Mouse (Mus musculus): Measurements from ENCODE around the gene Mpp3. TPM values are rescaled to one million over a fixed set of nuclear protein-coding genes. Genes with fewer than 3 reads are reported as not detected.

Gene Mpp3
- polyA plus RNA-seq, 1 experiment from 2014 or later: 5.5 TPM

GRCm38 (mm10) chr11:102039487-102040137, 11.4 kb upstream of the Mpp3 start:
- WGBS: 70% methylated on average over 13 of the region's 13 CpGs
- no peak overlapping the region; the same call in 1 of the 2 replicates for H3K4me2 ChIP-seq (replicated peaks)
- no peaks in the 10 kb centered on the region for H3K36me3 ChIP-seq

GRCm38 (mm10) chr11:102037789-102038188, 9.5 kb upstream of the Mpp3 start:
- Histone ChIP-seq H3K9me3 (replicated peaks) (no peaks in the 10 kb centered on the region), H3K27me3 (no peaks in the 10 kb centered on the region), H3K4me3 (replicated peaks) (no peak overlapping the region), H3K4me2 (replicated peaks) (no peak overlapping the region), H3K9ac (no peak overlapping the region), H3K36me3 (no peaks in the 10 kb centered on the region), H3K27ac (replicated peaks) (no peak overlapping the region), H3K4me1 (0 out of 2 replicates have a peak, but pooled peaks cover 3% of the 10 kb centered on the region)
- 83% methylated on average over 6 of the region's 6 CpGs for WGBS
- no peak for ATAC-seq (ENCODE audit: insufficient number of reproducible peaks, low FRiP score, low TSS enrichment, low read depth)

More at GRCm38 (mm10) chr11:102039487-102040137, 11.4 kb upstream of the Mpp3 start:
- Histone ChIP-seq H3K9me3 (replicated peaks) (no peaks in the 10 kb centered on the region), H3K9ac (no peak overlapping the region), H3K4me1 (0 out of 2 replicates have a peak, but pooled peaks cover 3% of the 10 kb centered on the region), H3K27me3 (no peaks in the 10 kb centered on the region), H3K4me3 (replicated peaks) (no peak overlapping the region), H3K27ac (replicated peaks) (no peak overlapping the region)
- ATAC-seq (ENCODE audit: insufficient number of reproducible peaks, low FRiP score, low TSS enrichment, low read depth): no peak

GRCm38 (mm10) chr11:102036336-102036735, 8.1 kb upstream of the Mpp3 start:
- Histone ChIP-seq H3K4me3 (replicated peaks) (no peak overlapping the region), H3K9me3 (replicated peaks) (no peaks in the 10 kb centered on the region), H3K36me3 (no peaks in the 10 kb centered on the region), H3K4me2 (replicated peaks) (no peak overlapping the region), H3K9ac (no peak overlapping the region), H3K27me3 (no peaks in the 10 kb centered on the region), H3K4me1 (0 out of 2 replicates have a peak, but pooled peaks cover 3% of the 10 kb centered on the region), H3K27ac (replicated peaks) (no peak overlapping the region)
- no peak for ATAC-seq (ENCODE audit: insufficient number of reproducible peaks, low FRiP score, low TSS enrichment, low read depth)
- WGBS: 85% methylated on average over 7 of the region's 7 CpGs

GRCm38 (mm10) chr11:102035456-102035960, 7.2 kb upstream of the Mpp3 start:
- H3K4me1 ChIP-seq: 0 out of 2 replicates have a peak, but pooled peaks cover 3% of the 10 kb centered on the region
- H3K9ac ChIP-seq: no peak overlapping the region
- no peak for ATAC-seq (ENCODE audit: insufficient number of reproducible peaks, low FRiP score, low TSS enrichment, low read depth)
- WGBS: 72% methylated on average over 5 of the region's 5 CpGs
- H3K4me2 ChIP-seq (replicated peaks): no peak overlapping the region
- H3K9me3 ChIP-seq (replicated peaks): no peaks in the 10 kb centered on the region
- no peak overlapping the region for H3K4me3 ChIP-seq (replicated peaks)
- no peaks in the 10 kb centered on the region for H3K27me3 ChIP-seq
- H3K36me3 ChIP-seq: no peaks in the 10 kb centered on the region
- H3K27ac ChIP-seq (replicated peaks): no peak overlapping the region

- Histone ChIP-seq H3K9ac (no peak overlapping the region), H3K27me3 (no peaks in the 10 kb centered on the region), H3K36me3 (no peaks in the 10 kb centered on the region), H3K4me3 (replicated peaks) (no peak overlapping the region), H3K9me3 (replicated peaks) (no peaks in the 10 kb centered on the region), H3K27ac (replicated peaks) (no peak overlapping the region), H3K4me1 (0 out of 2 replicates have a peak, but pooled peaks cover 3% of the 10 kb centered on the region), H3K4me2 (replicated peaks) (no peak overlapping the region)
- WGBS: 32% methylated on average over 8 of the region's 8 CpGs
- ATAC-seq (ENCODE audit: insufficient number of reproducible peaks, low FRiP score, low TSS enrichment, low read depth): no peak
Observed at GRCm38 (mm10) chr11:102034887-102035286, 6.6 kb upstream of the Mpp3 start.

- no peak for ATAC-seq (ENCODE audit: insufficient number of reproducible peaks, low FRiP score, low TSS enrichment, low read depth)
- no peak overlapping the region for H3K4me2 ChIP-seq (replicated peaks)
- H3K4me3 ChIP-seq (replicated peaks): no peak overlapping the region
- H3K36me3 ChIP-seq: no peaks in the 10 kb centered on the region
- H3K9ac ChIP-seq: no peak overlapping the region
- H3K27me3 ChIP-seq: no peaks in the 10 kb centered on the region
- 0 out of 2 replicates have a peak, but pooled peaks cover 3% of the 10 kb centered on the region for H3K4me1 ChIP-seq
- 85% methylated on average over 12 of the region's 12 CpGs for WGBS
- no peak overlapping the region for H3K27ac ChIP-seq (replicated peaks)
- H3K9me3 ChIP-seq (replicated peaks): no peaks in the 10 kb centered on the region
Observed at GRCm38 (mm10) chr11:102033055-102033591, 4.9 kb upstream of the Mpp3 start.

- WGBS: 74% methylated on average over 7 of the region's 7 CpGs
- H3K4me2 ChIP-seq (replicated peaks): no peak overlapping the region
- H3K27ac ChIP-seq (replicated peaks): no peak overlapping the region
- no peaks in the 10 kb centered on the region for H3K9me3 ChIP-seq (replicated peaks)
- ATAC-seq (ENCODE audit: insufficient number of reproducible peaks, low FRiP score, low TSS enrichment, low read depth): no peak
- H3K27me3 ChIP-seq: no peaks in the 10 kb centered on the region
- H3K4me1 ChIP-seq: peaks cover 13% of the 10 kb centered on the region
- H3K4me3 ChIP-seq (replicated peaks): no peak overlapping the region
- H3K36me3 ChIP-seq: no peaks in the 10 kb centered on the region
- H3K9ac ChIP-seq: no peak overlapping the region
Observed at GRCm38 (mm10) chr11:102031149-102031548, 2.9 kb upstream of the Mpp3 start.

GRCm38 (mm10) chr11:102029966-102030365, 1.7 kb upstream of the Mpp3 start:
- Histone ChIP-seq H3K9me3 (replicated peaks) (no peaks in the 10 kb centered on the region), H3K27ac (replicated peaks) (no peak overlapping the region), H3K36me3 (no peaks in the 10 kb centered on the region), H3K27me3 (0 out of 2 replicates have a peak, but pooled peaks cover 3% of the 10 kb centered on the region), H3K9ac (no peak overlapping the region), H3K4me3 (replicated peaks) (no peak overlapping the region), H3K4me2 (replicated peaks) (no peak overlapping the region), H3K4me1 (peaks cover 19% of the 10 kb centered on the region)
- no peak for ATAC-seq (ENCODE audit: insufficient number of reproducible peaks, low FRiP score, low TSS enrichment, low read depth)
- 29% methylated on average over 7 of the region's 7 CpGs for WGBS

GRCm38 (mm10) chr11:102029304-102029703, 1.0 kb upstream of the Mpp3 start:
- Histone ChIP-seq H3K4me3 (replicated peaks) (no peak overlapping the region), H3K4me2 (replicated peaks) (no peak overlapping the region), H3K9me3 (replicated peaks) (no peaks in the 10 kb centered on the region), H3K9ac (no peak overlapping the region), H3K36me3 (no peaks in the 10 kb centered on the region), H3K27ac (replicated peaks) (no peak overlapping the region), H3K4me1 (peaks cover 18% of the 10 kb centered on the region), H3K27me3 (0 out of 2 replicates have a peak, but pooled peaks cover 3% of the 10 kb centered on the region)
- no peak for ATAC-seq (ENCODE audit: insufficient number of reproducible peaks, low FRiP score, low TSS enrichment, low read depth)
- 83% methylated on average over 4 of the region's 4 CpGs for WGBS

- peak overlapping the region; percentile 2; the same call in 1 of the 2 replicates for H3K27ac ChIP-seq (replicated peaks)
- no peaks in the 10 kb centered on the region for H3K36me3 ChIP-seq
- ATAC-seq (ENCODE audit: insufficient number of reproducible peaks, low FRiP score, low TSS enrichment, low read depth): no peak
- WGBS: 7% methylated on average over 12 of the region's 12 CpGs
- no peak overlapping the region for H3K9ac ChIP-seq
- peak overlapping the region; percentile 68 for H3K4me3 ChIP-seq (replicated peaks)
- 0 out of 2 replicates have a peak, but pooled peaks cover 8% of the 10 kb centered on the region for H3K27me3 ChIP-seq
- H3K9me3 ChIP-seq (replicated peaks): no peaks in the 10 kb centered on the region
- H3K4me1 ChIP-seq: peaks cover 22% of the 10 kb centered on the region
- H3K4me2 ChIP-seq (replicated peaks): peak overlapping the region; percentile 95
Observed at GRCm38 (mm10) chr11:102027361-102028017, 772 bp downstream of the Mpp3 start.

- peak overlapping the region; percentile 95 for H3K4me2 ChIP-seq (replicated peaks)
- 1% methylated on average over 51 of the region's 73 CpGs for WGBS
- peak overlapping the region; percentile 68 for H3K4me3 ChIP-seq (replicated peaks)
Observed at GRCm38 (mm10) chr11:102026694-102027360, 1.4 kb downstream of the Mpp3 start.

More at GRCm38 (mm10) chr11:102026694-102027360, 1.4 kb downstream of the Mpp3 start:
- Histone ChIP-seq H3K9ac (peak overlapping the region; percentile 42), H3K9me3 (replicated peaks) (no peaks in the 10 kb centered on the region), H3K27me3 (0 out of 2 replicates have a peak, but pooled peaks cover 8% of the 10 kb centered on the region), H3K36me3 (no peaks in the 10 kb centered on the region), H3K4me1 (peaks cover 22% of the 10 kb centered on the region), H3K27ac (replicated peaks) (0 out of 2 replicates have a peak overlapping the region, but pooled peaks have one; percentile 22)
- ATAC-seq (ENCODE audit: insufficient number of reproducible peaks, low FRiP score, low TSS enrichment, low read depth): peak; percentile 83
